Mouse (Mus musculus) intestine, embryonic 14.5 days (tissue): ENCODE measurements at regions not wholly inside any gene's neighbourhood (a gene's known extent, or its start where the extent isn't known, plus 50 kb on each side); places are given as distances from the start of the nearest gene placed in this dataset.

Source experiments
- ATAC-seq: fragments of 200-750 bp; cut with Nextera tagmentation; replicated peaks from 2 replicates; pipeline ENCODE4 v1.8.0; 2017; ENCODE audit warnings: low read depth, moderate number of reproducible peaks, moderate TSS enrichment, moderate library complexity; ENCODE audit not compliant: low FRiP score, low TSS enrichment
- DNase-seq: peaks from one replicate; pipeline ENCODE4 v3.0.0-alpha.2; 2018; ENCODE audit warnings: low spot score
- H3K27ac ChIP-seq: fragments of 300-500 bp; sonication (generic); 2 replicates; pipeline ENCODE4 v1.5.1; 2014; ENCODE audit warnings: low read depth, mild to moderate bottlenecking, control low read depth
- H3K27me3 ChIP-seq: fragments of 300-500 bp; sonication (generic); replicated peaks from 2 replicates; pipeline ENCODE4 v1.6.1; 2014; ENCODE audit warnings: low read length, control low read depth; ENCODE audit not compliant: control insufficient read depth, insufficient read depth
- H3K36me3 ChIP-seq: fragments of 300-500 bp; sonication (generic); 2 replicates; pipeline ENCODE4 v1.6.1; 2014; ENCODE audit warnings: low read length, control low read depth; ENCODE audit not compliant: control insufficient read depth, insufficient read depth
- H3K4me1 ChIP-seq: fragments of 300-500 bp; sonication (generic); replicated peaks from 2 replicates; pipeline ENCODE4 v1.6.1; 2014; ENCODE audit warnings: low read length, control low read depth, mixed read lengths; ENCODE audit not compliant: control insufficient read depth, insufficient read depth
- H3K4me2 ChIP-seq: fragments of 300-500 bp; sonication (generic); 2 replicates; pipeline ENCODE4 v1.6.1; 2014; ENCODE audit warnings: low read length
- H3K4me3 ChIP-seq: fragments of 300-500 bp; sonication (generic); 2 replicates; pipeline ENCODE4 v1.5.1; 2014; ENCODE audit warnings: low read depth, low read length, control low read depth, mixed read lengths
- H3K9ac ChIP-seq: fragments of 300-500 bp; sonication (generic); 2 replicates; pipeline ENCODE4 v1.6.1; 2014; ENCODE audit warnings: mild to moderate bottlenecking, low read length
- H3K9me3 ChIP-seq: fragments of 300-500 bp; sonication (generic); 2 replicates; pipeline ENCODE4 v1.6.1; 2016; ENCODE audit warnings: low read length, control low read depth; ENCODE audit not compliant: control insufficient read depth
- WGBS: fragments of 180-500 bp; shearing (Covaris S2); extraction: QIAGEN DNeasy Blood & Tissue Kit; methylation state at CpG from one replicate; pipeline ENCODE4 v1.1.7; 2014; 5-methylcytosine and 5-hydroxymethylcytosine counted together

DNA sequence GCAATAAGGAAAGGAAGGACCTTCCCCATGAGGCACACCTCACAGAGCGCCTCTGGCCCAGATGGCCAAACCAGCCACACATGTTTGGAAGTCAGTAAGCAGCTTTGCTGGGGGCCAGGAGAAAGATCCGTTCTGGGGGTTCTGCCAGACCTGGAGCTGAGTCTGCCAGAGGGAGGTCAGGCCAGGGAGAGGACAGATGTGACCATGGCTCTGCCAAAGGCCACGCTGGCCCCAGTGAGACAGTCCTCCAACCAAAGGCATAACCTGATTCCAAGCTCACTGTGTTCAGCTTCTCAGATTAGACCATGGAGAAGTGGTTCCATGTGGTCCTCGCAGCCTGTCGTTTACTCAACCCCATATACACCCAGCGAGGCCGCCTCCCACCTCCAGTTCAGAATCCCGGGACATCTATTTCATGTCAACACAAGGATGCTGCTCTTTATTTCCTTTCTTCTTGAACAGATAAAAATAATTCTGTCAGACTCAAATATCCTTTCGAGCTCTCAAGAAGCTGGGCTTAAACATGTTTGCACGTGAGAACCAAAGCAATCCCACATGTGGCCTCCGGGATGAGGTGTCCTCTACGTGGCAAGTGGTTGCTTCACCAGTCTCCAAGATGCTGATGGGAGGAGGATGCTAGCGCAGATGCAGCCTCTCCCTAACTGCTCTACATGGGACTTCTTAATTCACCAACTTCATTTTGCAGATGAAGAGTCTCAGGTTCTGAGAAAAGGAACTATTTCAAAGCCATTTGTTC is 130.1 kb upstream of the Usp24 start:
- DNase-seq (no peak), ATAC-seq (no peak)
- no peak overlapping the region for H3K27ac ChIP-seq
- no peak overlapping the region for H3K4me3 ChIP-seq
- no peak overlapping the region for H3K4me2 ChIP-seq
- H3K9ac ChIP-seq = no peak overlapping the region
- H3K27me3 ChIP-seq = no peaks in the 10 kb centered on the region
- 0 out of 2 replicates have a peak, but pooled peaks cover 2% of the 10 kb centered on the region for H3K9me3 ChIP-seq
- 85% methylated on average over 13 of the region's 13 CpGs for WGBS
- H3K36me3 ChIP-seq = no peaks in the 10 kb centered on the region
- H3K4me1 ChIP-seq = no peaks in the 10 kb centered on the region

DNA sequence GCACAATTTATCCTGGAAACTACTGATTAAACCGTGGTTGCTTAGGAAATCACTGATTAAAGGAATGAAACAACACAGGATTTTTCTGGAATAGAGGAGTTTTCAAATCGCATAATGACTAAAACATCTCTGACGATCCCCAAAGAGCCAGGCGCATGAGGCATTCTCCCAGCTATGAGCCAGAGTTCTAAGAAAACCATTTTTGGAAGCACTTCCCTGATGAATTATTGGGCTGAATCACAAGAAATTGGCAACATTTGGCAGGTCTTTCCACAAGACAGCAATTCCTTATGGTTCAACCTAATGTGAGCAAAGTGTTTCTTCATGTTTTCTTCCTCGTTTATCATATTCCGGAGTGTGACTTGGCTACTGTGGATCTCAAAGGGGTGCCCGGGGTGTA is 129.3 kb upstream of the Usp24 start:
- Histone ChIP-seq H3K4me2 (no peak overlapping the region), H3K36me3 (no peaks in the 10 kb centered on the region), H3K4me3 (no peak overlapping the region), H3K9me3 (0 out of 2 replicates have a peak, but pooled peaks cover 2% of the 10 kb centered on the region), H3K27me3 (no peaks in the 10 kb centered on the region), H3K27ac (no peak overlapping the region), H3K4me1 (no peaks in the 10 kb centered on the region), H3K9ac (no peak overlapping the region)
- DNase-seq (no peak), ATAC-seq (no peak)
- 87% methylated on average over 7 of the region's 7 CpGs for WGBS

DNA sequence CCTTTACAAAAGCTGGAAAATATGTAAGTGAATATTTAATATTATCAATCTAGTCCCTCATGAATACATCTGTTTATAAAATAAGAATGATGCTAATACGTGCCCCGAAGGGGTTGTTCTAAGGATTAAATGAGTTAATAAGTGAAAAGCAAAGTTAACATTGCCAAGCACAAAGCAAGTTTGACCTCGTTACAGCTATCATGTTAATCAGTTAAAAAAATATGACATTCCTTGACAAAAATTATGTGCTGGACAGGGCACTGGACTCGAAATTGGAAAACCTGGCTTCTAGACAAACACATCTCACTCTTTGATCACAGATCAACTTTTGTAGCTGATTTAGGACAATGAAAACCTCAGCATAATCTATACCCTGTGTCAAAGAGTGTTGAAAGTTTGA is 125.8 kb upstream of the Usp24 start:
- 84% methylated on average over 4 of the region's 4 CpGs for WGBS
- ATAC-seq (no peak), DNase-seq (no peak)
- Histone ChIP-seq H3K9ac (no peak overlapping the region), H3K36me3 (no peaks in the 10 kb centered on the region), H3K27ac (no peak overlapping the region), H3K4me3 (no peak overlapping the region), H3K4me2 (no peak overlapping the region), H3K4me1 (no peaks in the 10 kb centered on the region), H3K27me3 (no peaks in the 10 kb centered on the region), H3K9me3 (no peaks in the 10 kb centered on the region)

DNA sequence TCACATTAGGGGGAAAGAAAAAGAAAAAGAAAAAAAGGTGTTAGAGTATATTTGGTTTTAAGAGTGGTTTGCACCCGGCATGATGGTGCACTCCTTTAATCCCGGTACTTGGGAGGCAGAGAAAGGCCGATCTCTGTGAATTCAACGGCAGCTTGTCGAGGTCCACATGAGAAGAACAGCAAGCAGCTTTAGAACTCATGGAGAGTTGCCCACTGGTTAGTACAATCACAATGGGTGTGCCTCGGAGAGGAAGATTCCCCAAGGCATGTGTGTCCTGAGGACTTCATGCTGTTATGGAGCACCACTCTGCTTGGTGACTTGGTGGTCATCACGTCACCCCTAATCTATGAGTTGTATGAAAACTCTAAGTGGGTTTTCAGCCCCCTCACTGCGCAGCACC is 124.7 kb upstream of the Usp24 start:
- ATAC-seq (no peak), DNase-seq (no peak)
- Histone ChIP-seq H3K27ac (no peak overlapping the region), H3K9ac (no peak overlapping the region), H3K4me3 (no peak overlapping the region), H3K36me3 (no peaks in the 10 kb centered on the region), H3K27me3 (no peaks in the 10 kb centered on the region), H3K9me3 (no peaks in the 10 kb centered on the region), H3K4me1 (no peaks in the 10 kb centered on the region), H3K4me2 (no peak overlapping the region)
- 86% methylated on average over 8 of the region's 8 CpGs for WGBS

DNA sequence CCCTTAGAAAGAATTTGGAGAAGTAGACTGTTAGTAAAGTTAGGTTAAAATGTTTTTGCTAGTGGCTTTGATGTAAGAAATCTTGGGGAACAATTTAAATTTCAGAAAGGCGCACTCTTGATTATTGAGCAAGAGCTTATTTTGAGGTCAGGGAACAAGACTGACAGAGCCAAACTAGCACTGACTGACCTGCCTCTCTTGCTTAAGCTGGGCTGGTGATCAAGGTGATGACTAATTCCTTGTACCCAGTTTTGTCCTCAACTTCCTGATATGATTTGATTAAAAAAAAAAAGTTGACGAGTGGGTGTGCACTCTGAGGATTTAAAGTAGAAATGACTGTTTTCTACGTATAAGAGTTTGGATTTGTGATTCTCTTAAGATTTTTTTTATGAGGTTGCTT is 124.2 kb upstream of the Usp24 start:
- Histone ChIP-seq H3K4me2 (no peak overlapping the region), H3K27ac (no peak overlapping the region), H3K27me3 (no peaks in the 10 kb centered on the region), H3K9ac (no peak overlapping the region), H3K36me3 (no peaks in the 10 kb centered on the region), H3K4me1 (no peaks in the 10 kb centered on the region), H3K9me3 (no peaks in the 10 kb centered on the region), H3K4me3 (no peak overlapping the region)
- 74% methylated on average over 3 of the region's 3 CpGs for WGBS
- DNase-seq (no peak), ATAC-seq (no peak)

DNA sequence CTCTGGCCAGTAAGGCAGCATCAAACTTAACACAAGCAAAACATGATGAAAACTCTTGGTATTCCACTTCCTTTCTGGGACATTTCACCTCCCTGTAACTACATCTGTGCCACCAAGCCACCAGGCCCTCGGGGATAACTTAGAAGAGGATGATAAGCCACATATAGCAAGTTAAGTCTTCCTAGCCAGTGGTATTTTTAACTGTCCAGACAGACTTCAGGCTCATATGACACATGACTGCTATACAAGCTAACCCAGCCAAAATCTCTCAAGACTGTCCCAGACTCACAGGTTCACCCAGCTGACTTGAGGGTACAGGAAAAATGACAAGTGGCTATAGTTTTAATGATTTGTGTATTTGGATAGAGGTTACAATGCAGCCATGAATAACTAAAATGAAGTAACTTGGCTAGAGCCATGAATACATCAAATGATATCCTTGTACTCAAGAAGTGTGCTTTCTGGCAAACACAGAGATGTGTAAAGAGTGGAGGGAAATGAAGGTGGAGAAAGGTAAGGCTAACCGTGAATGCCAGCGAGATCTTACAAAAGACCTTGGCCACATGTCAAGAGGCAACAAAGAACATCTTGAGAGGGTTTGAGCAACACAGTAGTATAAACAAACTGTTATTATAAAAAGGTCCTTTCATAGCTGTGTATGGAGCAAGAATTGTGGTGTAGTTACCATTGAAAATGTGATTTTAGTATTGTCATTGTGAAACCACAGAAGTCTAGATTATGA is 122.6 kb upstream of the Usp24 start:
- H3K27ac ChIP-seq = no peak overlapping the region
- no peak for DNase-seq
- H3K9me3 ChIP-seq = no peaks in the 10 kb centered on the region
- H3K9ac ChIP-seq = no peak overlapping the region
- 74% methylated on average over 3 of the region's 3 CpGs for WGBS
- H3K4me1 ChIP-seq = no peaks in the 10 kb centered on the region
- H3K4me3 ChIP-seq = no peak overlapping the region
- H3K4me2 ChIP-seq = no peak overlapping the region
- H3K27me3 ChIP-seq = no peaks in the 10 kb centered on the region
- H3K36me3 ChIP-seq = no peaks in the 10 kb centered on the region
- no peak for ATAC-seq

DNA sequence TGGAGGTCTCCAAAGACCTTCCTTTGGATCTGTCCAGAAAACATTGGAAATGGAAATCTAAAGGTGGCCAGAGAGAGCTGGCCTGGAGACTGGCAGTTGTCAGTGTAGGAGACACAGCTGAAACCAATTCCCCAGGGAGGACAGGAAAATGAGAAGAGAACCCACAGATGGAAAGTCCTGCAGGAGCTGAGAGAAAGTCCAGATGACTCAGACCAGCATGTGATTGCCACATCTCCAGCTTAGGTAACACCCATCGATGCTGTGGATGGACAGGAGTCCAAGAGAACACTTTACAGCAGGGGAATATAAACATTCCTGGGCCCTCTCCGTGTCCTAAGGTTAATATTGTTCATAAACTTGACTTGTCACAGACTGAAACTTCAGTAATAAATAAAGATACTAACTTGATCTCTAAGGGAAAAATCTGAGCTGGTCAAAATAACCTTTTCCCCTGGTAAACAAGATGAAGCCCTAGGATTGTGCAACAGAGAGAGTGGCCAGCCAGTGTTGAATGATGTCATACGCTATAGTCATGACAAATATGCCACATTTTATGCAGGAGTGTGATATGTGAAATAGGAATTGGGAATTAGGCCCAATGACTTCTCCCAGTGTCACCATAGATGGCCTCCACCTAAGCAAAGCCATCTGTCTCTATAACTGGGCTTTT is 120.4 kb upstream of the Usp24 start:
- Histone ChIP-seq H3K9ac (no peak overlapping the region), H3K9me3 (no peaks in the 10 kb centered on the region), H3K27ac (no peak overlapping the region), H3K4me2 (no peak overlapping the region), H3K4me1 (peaks cover 3% of the 10 kb centered on the region; the same call in 1 of the 2 replicates), H3K4me3 (no peak overlapping the region), H3K36me3 (no peaks in the 10 kb centered on the region), H3K27me3 (no peaks in the 10 kb centered on the region)
- no peak for DNase-seq
- no peak for ATAC-seq
- 57% methylated on average over 3 of the region's 3 CpGs for WGBS

DNA sequence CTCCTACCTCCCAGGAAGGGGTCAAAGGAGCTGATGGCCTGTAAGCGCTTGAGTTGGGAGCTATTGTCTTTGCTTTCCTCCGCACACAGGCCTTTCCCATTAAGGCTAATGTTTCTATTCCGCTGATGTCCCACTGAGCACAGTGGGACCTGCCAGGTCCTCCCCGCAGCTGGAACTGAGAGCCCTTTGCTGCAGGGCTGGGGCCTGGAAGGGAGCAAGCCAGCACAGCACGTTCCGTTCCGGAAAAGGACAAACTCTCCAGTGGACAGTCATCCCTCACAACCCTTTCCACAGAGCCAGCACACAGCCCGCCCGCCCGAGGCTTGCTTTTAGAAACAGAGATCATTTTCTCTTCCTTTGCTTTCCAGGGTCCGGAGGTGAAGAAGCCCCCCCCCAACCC is 116.2 kb upstream of the Usp24 start:
- Histone ChIP-seq H3K4me1 (peaks cover 3% of the 10 kb centered on the region; the same call in 1 of the 2 replicates), H3K36me3 (no peaks in the 10 kb centered on the region), H3K9me3 (no peaks in the 10 kb centered on the region), H3K4me3 (no peak overlapping the region), H3K27me3 (no peaks in the 10 kb centered on the region), H3K4me2 (no peak overlapping the region), H3K9ac (no peak overlapping the region), H3K27ac (no peak overlapping the region)
- WGBS = 18% methylated on average over 11 of the region's 11 CpGs
- DNase-seq (no peak), ATAC-seq (no peak)
